Mouse (Mus musculus): Measurements from ENCODE around the gene Clic5. TPM values are rescaled to one million over a fixed set of nuclear protein-coding genes. Genes with fewer than 3 reads are reported as not detected.
A peak's percentile ranks its signal among the peaks of the same experiment; 100 is the strongest.

The Clic5 gene
- total and polyA plus RNA-seq, 3 experiments: not detected

DNA sequence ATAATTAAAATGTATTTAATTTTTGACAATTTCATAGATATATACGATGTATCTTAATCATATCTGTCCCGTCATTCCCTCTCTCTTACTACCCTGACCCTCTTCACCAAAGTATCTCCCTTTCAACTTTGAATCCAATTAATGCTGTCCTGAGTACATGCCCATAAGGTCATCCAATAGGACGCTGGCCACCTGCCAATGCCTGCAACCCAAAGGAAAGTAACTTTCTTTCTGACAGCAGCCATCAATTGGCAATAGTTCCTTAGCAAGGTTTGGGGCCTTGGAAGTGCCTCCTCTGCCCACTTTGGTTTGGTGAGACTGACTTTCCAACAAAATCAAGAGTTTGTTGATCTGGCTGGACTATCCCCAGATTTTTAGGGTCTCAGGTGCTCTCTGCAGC, 18.1 kb upstream of the Clic5 start:
- Histone ChIP-seq H3K79me2 (ENCODE audit: control insufficient read depth, insufficient read depth, low read length, poor library complexity) (no peaks in the 10 kb centered on the region), H3K4me1 (ENCODE audit: control insufficient read depth in 1 of 2, insufficient read depth in 2 of 2, low read length in 2 of 2) (no peaks in the 10 kb centered on the region), H3K9me3 (replicated peaks; ENCODE audit: insufficient read depth, low read length) (no peaks in the 10 kb centered on the region), H3K36me3 (ENCODE audit: control insufficient read depth in 1 of 2, insufficient read depth in 2 of 2, low read length in 2 of 2) (no peaks in the 10 kb centered on the region), H3K9ac (ENCODE audit: control insufficient read depth, low read depth, low read length, poor library complexity, severe bottlenecking) (no peak overlapping the region), H3K27ac (ENCODE audit: control insufficient read depth, low read depth, low read length) (no peak overlapping the region), H3K4me3 (ENCODE audit: control insufficient read depth in 1 of 2, insufficient read depth in 1 of 2, low read depth in 2 of 2, low read length in 2 of 2) (no peak overlapping the region), H3K27me3 (ENCODE audit: control insufficient read depth in 1 of 2, insufficient read depth in 2 of 2, low read length in 2 of 2) (no peaks in the 10 kb centered on the region; a peak in 1 of 4 replicates)
- TF ChIP-seq SIN3A (IDR thresholded peaks at IDR 0.05; ENCODE audit: low read length): no peak
- TF ChIP-seq MEF2A (IDR thresholded peaks at IDR 0.05; ENCODE audit: extremely low read depth, insufficient replicate concordance, low read depth, low read length, poor library complexity, severe bottlenecking): no peak
- TF ChIP-seq BHLHE40 (IDR thresholded peaks at IDR 0.05; ENCODE audit: borderline replicate concordance, low read depth, low read length): no peak
- no peak for TF ChIP-seq ELF1 (IDR thresholded peaks at IDR 0.05; ENCODE audit: low read depth, low read length)
- TF ChIP-seq JUND (IDR thresholded peaks at IDR 0.05; ENCODE audit: low read depth, low read length): no peak
- no peak for TF ChIP-seq CHD1 (IDR thresholded peaks at IDR 0.05; ENCODE audit: low read depth, low read length)
- TF ChIP-seq MYB (IDR thresholded peaks at IDR 0.05; ENCODE audit: low read depth, low read length): no peak
- no peak for TF ChIP-seq POLR2A (IDR thresholded peaks at IDR 0.05; ENCODE audit: control insufficient read depth in 1 of 2, insufficient read depth in 1 of 2, low read depth in 1 of 2, low read length in 2 of 2, poor library complexity in 1 of 2)
- TF ChIP-seq TCF12 (IDR thresholded peaks at IDR 0.05; ENCODE audit: low read depth, low read length): no peak
- no peak for TF ChIP-seq USF1 (IDR thresholded peaks at IDR 0.05; ENCODE audit: low read depth, low read length)
- no peak for TF ChIP-seq CHD2 (IDR thresholded peaks at IDR 0.05; ENCODE audit: low read length)
- no peak for TF ChIP-seq TBP (IDR thresholded peaks at IDR 0.05; ENCODE audit: low read depth, low read length)
- TF ChIP-seq EP300 (IDR thresholded peaks at IDR 0.05; ENCODE audit: low read depth in 1 of 2, low read length in 2 of 2): no peak
- DNase-seq (ENCODE audit: low read depth, low spot score): no peak

- H3K27ac ChIP-seq (ENCODE audit: control insufficient read depth, low read depth, low read length): no peak overlapping the region
Measured at GRCm38 (mm10) chr17:44171930-44172329, 16.5 kb upstream of the Clic5 start.

GRCm38 (mm10) chr17:44173341-44173740, 15.0 kb upstream of the Clic5 start:
- no peaks in the 10 kb centered on the region; a peak in 1 of 4 replicates for H3K27me3 ChIP-seq (ENCODE audit: control insufficient read depth in 1 of 2, insufficient read depth in 2 of 2, low read length in 2 of 2)
- no peaks in the 10 kb centered on the region for H3K79me2 ChIP-seq (ENCODE audit: control insufficient read depth, insufficient read depth, low read length, poor library complexity)
- H3K4me3 ChIP-seq (ENCODE audit: control insufficient read depth in 1 of 2, insufficient read depth in 1 of 2, low read depth in 2 of 2, low read length in 2 of 2): no peak overlapping the region
- DNase-seq (ENCODE audit: low read depth, low spot score): no peak
- no peaks in the 10 kb centered on the region for H3K4me1 ChIP-seq (ENCODE audit: control insufficient read depth in 1 of 2, insufficient read depth in 2 of 2, low read length in 2 of 2)
- H3K9ac ChIP-seq (ENCODE audit: control insufficient read depth, low read depth, low read length, poor library complexity, severe bottlenecking): no peak overlapping the region
- H3K27ac ChIP-seq (ENCODE audit: control insufficient read depth, low read depth, low read length): no peak overlapping the region
- H3K9me3 ChIP-seq (replicated peaks; ENCODE audit: insufficient read depth, low read length): no peaks in the 10 kb centered on the region
- no peaks in the 10 kb centered on the region for H3K36me3 ChIP-seq (ENCODE audit: control insufficient read depth in 1 of 2, insufficient read depth in 2 of 2, low read length in 2 of 2)
- TF ChIP-seq MAX (IDR thresholded peaks at IDR 0.05; ENCODE audit: low read length) (no peak), CHD2 (IDR thresholded peaks at IDR 0.05; ENCODE audit: low read length) (no peak), ZNF384 (IDR thresholded peaks at IDR 0.05; ENCODE audit: low read depth, low read length) (no peak), RAD21 (IDR thresholded peaks at IDR 0.05; ENCODE audit: low read depth, low read length) (no peak), CTCF (IDR thresholded peaks at IDR 0.05 in 2 of 3, conservative IDR thresholded peaks at IDR 0.05 in 1 of 3; ENCODE audit: control insufficient read depth in 1 of 3, insufficient read depth in 1 of 3, low read depth in 2 of 3, low read length in 3 of 3, poor library complexity in 1 of 3, severe bottlenecking in 1 of 3) (no peak), MYC (IDR thresholded peaks at IDR 0.05; ENCODE audit: low read depth, low read length) (no peak), GABPA (IDR thresholded peaks at IDR 0.05; ENCODE audit: low read depth, low read length) (no peak), UBTF (IDR thresholded peaks at IDR 0.05; ENCODE audit: borderline replicate concordance, insufficient read depth, low read depth, low read length) (no peak), NRF1 (IDR thresholded peaks at IDR 0.05; ENCODE audit: insufficient read depth, low read depth, low read length, poor library complexity, severe bottlenecking) (no peak), SMC3 (IDR thresholded peaks at IDR 0.05; ENCODE audit: low read depth, low read length) (no peak), POLR2AphosphoS2 (IDR thresholded peaks at IDR 0.05; ENCODE audit: low read length) (no peak), HCFC1 (IDR thresholded peaks at IDR 0.05; ENCODE audit: low read depth, low read length) (no peak), TCF12 (IDR thresholded peaks at IDR 0.05; ENCODE audit: low read depth, low read length) (no peak), MAFK (IDR thresholded peaks at IDR 0.05; ENCODE audit: borderline replicate concordance, low read depth, low read length) (no peak), SIN3A (IDR thresholded peaks at IDR 0.05; ENCODE audit: low read length) (no peak)

More at GRCm38 (mm10) chr17:44171930-44172329, 16.5 kb upstream of the Clic5 start:
- Histone ChIP-seq H3K27me3 (ENCODE audit: control insufficient read depth in 1 of 2, insufficient read depth in 2 of 2, low read length in 2 of 2) (no peaks in the 10 kb centered on the region; a peak in 1 of 4 replicates), H3K4me3 (ENCODE audit: control insufficient read depth in 1 of 2, insufficient read depth in 1 of 2, low read depth in 2 of 2, low read length in 2 of 2) (no peak overlapping the region), H3K36me3 (ENCODE audit: control insufficient read depth in 1 of 2, insufficient read depth in 2 of 2, low read length in 2 of 2) (no peaks in the 10 kb centered on the region), H3K9ac (ENCODE audit: control insufficient read depth, low read depth, low read length, poor library complexity, severe bottlenecking) (no peak overlapping the region), H3K4me1 (ENCODE audit: control insufficient read depth in 1 of 2, insufficient read depth in 2 of 2, low read length in 2 of 2) (no peaks in the 10 kb centered on the region), H3K79me2 (ENCODE audit: control insufficient read depth, insufficient read depth, low read length, poor library complexity) (no peaks in the 10 kb centered on the region), H3K9me3 (replicated peaks; ENCODE audit: insufficient read depth, low read length) (no peaks in the 10 kb centered on the region)
- no peak for DNase-seq (ENCODE audit: low read depth, low spot score)
- no peak for TF ChIP-seq BHLHE40 (IDR thresholded peaks at IDR 0.05; ENCODE audit: borderline replicate concordance, low read depth, low read length)
- TF ChIP-seq CHD1 (IDR thresholded peaks at IDR 0.05; ENCODE audit: low read depth, low read length): no peak
- no peak for TF ChIP-seq NRF1 (IDR thresholded peaks at IDR 0.05; ENCODE audit: insufficient read depth, low read depth, low read length, poor library complexity, severe bottlenecking)
- TF ChIP-seq CTCF (IDR thresholded peaks at IDR 0.05 in 2 of 3, conservative IDR thresholded peaks at IDR 0.05 in 1 of 3; ENCODE audit: control insufficient read depth in 1 of 3, insufficient read depth in 1 of 3, low read depth in 2 of 3, low read length in 3 of 3, poor library complexity in 1 of 3, severe bottlenecking in 1 of 3): peak; percentile 17 to 21 (median 19); a peak in 3 of 6 replicates
